Mouse (Mus musculus): ENCODE measurements around the gene Bloc1s3.

- TF ChIP-seq CTCF (IDR thresholded peaks at IDR 0.05) (no peak), EP300 (IDR thresholded peaks at IDR 0.05) (no peak)
Measured at GRCm38 (mm10) chr7:19509786-19510185, 1.6 kb upstream of the Bloc1s3 start.
